Mouse (Mus musculus) hindbrain, postnatal 0 days (tissue): ENCODE data around the gene Egfem1. TPM values are rescaled to one million over a fixed set of nuclear protein-coding genes. Genes with fewer than 3 reads are reported as not detected.

Source experiments
- ATAC-seq: fragments of 200-750 bp; cut with Nextera tagmentation; 2 replicates; pipeline ENCODE4 v1.8.0; 2017; ENCODE audit warnings: mild to moderate bottlenecking, moderate TSS enrichment, moderate library complexity
- DNase-seq: peaks from one replicate; pipeline ENCODE4 v3.0.0-alpha.2; 2015; ENCODE audit warnings: low spot score
- H3K27ac ChIP-seq: fragments of 300-500 bp; sonication (generic); 2 replicates; pipeline ENCODE4 v1.5.1; 2014; ENCODE audit warnings: mild to moderate bottlenecking
- H3K27me3 ChIP-seq: fragments of 300-500 bp; sonication (generic); 2 replicates; pipeline ENCODE4 v1.6.1; 2014; ENCODE audit warnings: low read length, mixed read lengths; ENCODE audit not compliant: insufficient read depth
- H3K36me3 ChIP-seq: fragments of 300-500 bp; sonication (generic); 2 replicates; pipeline ENCODE4 v1.6.1; 2014; ENCODE audit warnings: low read length, mixed read lengths; ENCODE audit not compliant: insufficient read depth
- H3K4me1 ChIP-seq: fragments of 300-500 bp; sonication (generic); 2 replicates; pipeline ENCODE4 v1.6.1; 2014; ENCODE audit warnings: antibody characterized with exemption, low read length, mixed read lengths; ENCODE audit not compliant: insufficient read depth
- H3K4me2 ChIP-seq: fragments of 300-500 bp; sonication (generic); 2 replicates; pipeline ENCODE4 v1.6.1; 2014; ENCODE audit warnings: low read depth, mild to moderate bottlenecking, low read length, moderate library complexity, mixed read lengths
- H3K4me3 ChIP-seq: fragments of 300-500 bp; sonication (generic); 2 replicates; pipeline ENCODE4 v1.5.1; 2014; ENCODE audit warnings: low read length
- H3K9ac ChIP-seq: fragments of 300-500 bp; sonication (generic); replicated peaks from 2 replicates; pipeline ENCODE4 v1.6.1; 2014; ENCODE audit warnings: mild to moderate bottlenecking, low read length, moderate library complexity, mixed read lengths
- H3K9me3 ChIP-seq: fragments of 300-500 bp; sonication (generic); 2 replicates; pipeline ENCODE4 v1.6.1; 2016; ENCODE audit warnings: low read length, mixed read lengths
- CTCF ChIP-seq: IDR thresholded peaks from 2 replicates; pipeline ENCODE4 v1.5.1; 2016; ENCODE audit warnings: antibody characterized with exemption, control low read depth, low read depth
- WGBS: fragments of 180-500 bp; shearing (Covaris S2); extraction: QIAGEN DNeasy Blood & Tissue Kit; methylation state at CpG from one replicate; pipeline ENCODE4 v1.1.7; 2014; 5-methylcytosine and 5-hydroxymethylcytosine counted together
- polyA plus RNA-seq: library from polyadenylated mRNA; unstranded; fragments of >200 nt; fragmentation: Nextera tagmentation; extraction: Ambion mirVana; gene quantifications from 2 replicates; pipeline ENCODE4 v1.2.1, GENCODE M21; 2015
- total RNA-seq: library from RNA; depleted of rRNA; stranded (reverse); fragments of >200 nt; gene quantifications from 2 replicates; pipeline ENCODE4 v1.2.3, GENCODE M21; 2014

Egfem1 gene
- total and polyA plus RNA-seq, 2 experiments from 2014 or later = 4.1 to 12.6 TPM

- Histone ChIP-seq H3K9me3 (no peaks in the 10 kb centered on the region), H3K27ac (no peak overlapping the region), H3K4me2 (no peak overlapping the region), H3K9ac (no peak overlapping the region), H3K27me3 (no peaks in the 10 kb centered on the region), H3K4me1 (no peaks in the 10 kb centered on the region), H3K36me3 (no peaks in the 10 kb centered on the region), H3K4me3 (no peak overlapping the region)
- DNase-seq (no peak), ATAC-seq (no peak)
- no peak for TF ChIP-seq CTCF
These were observed 95.2 kb downstream of the Egfem1 start for GRCm38 (mm10) chr3:29176991-29177390.

GRCm38 (mm10) chr3:29182988-29183387 is 101.2 kb downstream of the Egfem1 start:
- Histone ChIP-seq H3K4me2 (no peak overlapping the region), H3K9ac (no peak overlapping the region), H3K4me1 (no peaks in the 10 kb centered on the region), H3K27me3 (no peaks in the 10 kb centered on the region), H3K9me3 (no peaks in the 10 kb centered on the region), H3K27ac (no peak overlapping the region), H3K36me3 (no peaks in the 10 kb centered on the region), H3K4me3 (no peak overlapping the region)
- ATAC-seq = 0 out of 2 replicates have a peak, but pooled peaks have one; percentile 56
- TF ChIP-seq CTCF = no peak
- 59% methylated on average over 10 of the region's 10 CpGs for WGBS
- DNase-seq = peak; percentile 25

GRCm38 (mm10) chr3:29183615-29184198 is 101.9 kb downstream of the Egfem1 start:
- H3K9ac ChIP-seq = no peak overlapping the region
- WGBS = 33% methylated on average over 7 of the region's 7 CpGs

GRCm38 (mm10) chr3:29184486-29185241 is 102.8 kb downstream of the Egfem1 start:
- Histone ChIP-seq H3K4me2 (no peak overlapping the region), H3K27me3 (no peaks in the 10 kb centered on the region), H3K4me1 (no peaks in the 10 kb centered on the region), H3K27ac (no peak overlapping the region), H3K4me3 (no peak overlapping the region), H3K9ac (no peak overlapping the region), H3K9me3 (no peaks in the 10 kb centered on the region), H3K36me3 (no peaks in the 10 kb centered on the region)
- 48% methylated on average over 7 of the region's 7 CpGs for WGBS
- ATAC-seq (no peak), DNase-seq (no peak)
- TF ChIP-seq CTCF = no peak

More at GRCm38 (mm10) chr3:29183615-29184198, 101.9 kb downstream of the Egfem1 start:
- DNase-seq (peak; percentile 17), ATAC-seq (no peak)
- no peaks in the 10 kb centered on the region for H3K27me3 ChIP-seq
- no peak for TF ChIP-seq CTCF
- no peaks in the 10 kb centered on the region for H3K9me3 ChIP-seq
- no peak overlapping the region for H3K4me3 ChIP-seq
- H3K4me2 ChIP-seq = no peak overlapping the region
- H3K36me3 ChIP-seq = no peaks in the 10 kb centered on the region
- H3K4me1 ChIP-seq = no peaks in the 10 kb centered on the region
- no peak overlapping the region for H3K27ac ChIP-seq

- 74% methylated on average over 6 of the region's 6 CpGs for WGBS
- DNase-seq = no peak
- TF ChIP-seq CTCF = no peak
- Histone ChIP-seq H3K27ac (no peak overlapping the region), H3K36me3 (no peaks in the 10 kb centered on the region), H3K9me3 (no peaks in the 10 kb centered on the region), H3K4me2 (no peak overlapping the region), H3K4me1 (no peaks in the 10 kb centered on the region), H3K4me3 (no peak overlapping the region), H3K9ac (no peak overlapping the region), H3K27me3 (no peaks in the 10 kb centered on the region)
- ATAC-seq = no peak
These were observed 108.4 kb downstream of the Egfem1 start for GRCm38 (mm10) chr3:29190263-29190662.

- Histone ChIP-seq H3K27me3 (no peaks in the 10 kb centered on the region), H3K4me3 (no peak overlapping the region), H3K27ac (no peak overlapping the region), H3K4me2 (no peak overlapping the region), H3K4me1 (no peaks in the 10 kb centered on the region), H3K9ac (no peak overlapping the region), H3K9me3 (no peaks in the 10 kb centered on the region), H3K36me3 (no peaks in the 10 kb centered on the region)
- DNase-seq = no peak
- WGBS = 74% methylated on average over 10 of the region's 10 CpGs
- TF ChIP-seq CTCF = no peak
- ATAC-seq = no peak
These were observed 116.1 kb downstream of the Egfem1 start for GRCm38 (mm10) chr3:29197727-29198512.

- Histone ChIP-seq H3K9ac (no peak overlapping the region), H3K4me3 (no peak overlapping the region), H3K36me3 (no peaks in the 10 kb centered on the region), H3K4me1 (no peaks in the 10 kb centered on the region), H3K9me3 (no peaks in the 10 kb centered on the region), H3K27me3 (no peaks in the 10 kb centered on the region), H3K27ac (no peak overlapping the region), H3K4me2 (no peak overlapping the region)
- 52% methylated on average over 8 of the region's 8 CpGs for WGBS
- ATAC-seq = no peak
- peak; percentile 52 for DNase-seq
- no peak for TF ChIP-seq CTCF
These were observed 118.8 kb downstream of the Egfem1 start for GRCm38 (mm10) chr3:29200601-29201000.
